Mouse (Mus musculus) olfactory bulb, adult 2 months (tissue): Measurements from ENCODE around the gene Lrrc45. TPM values are rescaled to one million over a fixed set of nuclear protein-coding genes. Genes with fewer than 3 reads are reported as not detected.

Experiments
- H3K27ac ChIP-seq: fragments of 200-500 bp; 2 replicates; pipeline ENCODE4 v1.5.1; 2012; ENCODE audit warnings: low read depth, low read length; ENCODE audit not compliant: insufficient read depth
- H3K4me1 ChIP-seq: fragments of 200-500 bp; 2 replicates; pipeline ENCODE4 v1.6.1; 2012; ENCODE audit warnings: low read length; ENCODE audit not compliant: control insufficient read depth, insufficient read depth
- H3K4me3 ChIP-seq: fragments of 200-500 bp; 2 replicates; pipeline ENCODE4 v1.5.1; 2012; ENCODE audit warnings: mild to moderate bottlenecking, low read depth, low read length, moderate library complexity; ENCODE audit not compliant: insufficient read depth
- CTCF ChIP-seq: fragments of 200-500 bp; IDR thresholded peaks from 2 replicates; pipeline ENCODE4 v1.5.1; 2012; ENCODE audit warnings: low read depth, mild to moderate bottlenecking, low read length, moderate library complexity; ENCODE audit not compliant: insufficient read depth
- POLR2A ChIP-seq: fragments of 200-500 bp; IDR thresholded peaks from 2 replicates; pipeline ENCODE4 v1.6.1; 2012; ENCODE audit warnings: mild to moderate bottlenecking, low read depth, low read length, moderate library complexity; ENCODE audit not compliant: insufficient read depth
- WGBS: fragments of 180-500 bp; shearing (Covaris S2); methylation state at CpG from one replicate; pipeline ENCODE4 v1.1.7; 2018; 5-methylcytosine and 5-hydroxymethylcytosine counted together
- polyA plus RNA-seq: library from polyadenylated mRNA; stranded (reverse); fragments of >200 nt; gene quantifications from 2 replicates; pipeline ENCODE4 v1.2.4, GENCODE M21; 2012; ENCODE audit warnings: low replicate concordance; ENCODE audit not compliant: missing spikeins, insufficient read depth, insufficient read length

The Lrrc45 gene
- polyA plus RNA-seq, 1 experiment: not detected

GRCm38 (mm10) chr11:120682683-120683082 lies 31.0 kb upstream of the Lrrc45 start:
- H3K27ac ChIP-seq: no peak overlapping the region
- no peak overlapping the region for H3K4me3 ChIP-seq
- WGBS: 91% methylated on average over 5 of the region's 5 CpGs
- no peak for TF ChIP-seq CTCF
- TF ChIP-seq POLR2A: no peak
- no peaks in the 10 kb centered on the region for H3K4me1 ChIP-seq

- no peak for TF ChIP-seq POLR2A
- no peak for TF ChIP-seq CTCF
- Histone ChIP-seq H3K4me1 (no peaks in the 10 kb centered on the region), H3K27ac (no peak overlapping the region), H3K4me3 (no peak overlapping the region)
- WGBS: 84% methylated on average over 3 of the region's 3 CpGs
These were observed 30.2 kb upstream of the Lrrc45 start for GRCm38 (mm10) chr11:120683536-120683935.

GRCm38 (mm10) chr11:120684086-120684485 lies 29.6 kb upstream of the Lrrc45 start:
- H3K4me3 ChIP-seq: no peak overlapping the region
- 85% methylated on average over 2 of the region's 2 CpGs for WGBS
- no peaks in the 10 kb centered on the region for H3K4me1 ChIP-seq
- no peak for TF ChIP-seq CTCF
- no peak for TF ChIP-seq POLR2A
- no peak overlapping the region for H3K27ac ChIP-seq

GRCm38 (mm10) chr11:120684660-120685059 lies 29.1 kb upstream of the Lrrc45 start:
- H3K4me3 ChIP-seq: no peak overlapping the region
- TF ChIP-seq POLR2A (no peak), CTCF (no peak)
- H3K4me1 ChIP-seq: no peaks in the 10 kb centered on the region
- 93% methylated on average over 2 of the region's 2 CpGs for WGBS
- H3K27ac ChIP-seq: no peak overlapping the region

- WGBS: 58% methylated on average over 20 of the region's 20 CpGs
- Histone ChIP-seq H3K4me1 (no peaks in the 10 kb centered on the region), H3K4me3 (no peak overlapping the region), H3K27ac (no peak overlapping the region)
- no peak for TF ChIP-seq CTCF
- no peak for TF ChIP-seq POLR2A
These were observed 27.0 kb upstream of the Lrrc45 start for GRCm38 (mm10) chr11:120686650-120687272.

GRCm38 (mm10) chr11:120689365-120689764 lies 24.4 kb upstream of the Lrrc45 start:
- no peak overlapping the region for H3K27ac ChIP-seq
- no peak overlapping the region for H3K4me3 ChIP-seq
- WGBS: 81% methylated on average over 3 of the region's 3 CpGs
- H3K4me1 ChIP-seq: no peaks in the 10 kb centered on the region; the same call in 1 of the 2 replicates
- no peak for TF ChIP-seq CTCF

- Histone ChIP-seq H3K4me3 (no peak overlapping the region), H3K27ac (no peak overlapping the region), H3K4me1 (peaks cover 3% of the 10 kb centered on the region; the same call in 1 of the 2 replicates)
- WGBS: 77% methylated on average over 4 of the region's 4 CpGs
- TF ChIP-seq CTCF: no peak
- TF ChIP-seq POLR2A: no peak
These were observed 21.2 kb upstream of the Lrrc45 start for GRCm38 (mm10) chr11:120692471-120693011.

GRCm38 (mm10) chr11:120693461-120693860 lies 20.3 kb upstream of the Lrrc45 start:
- WGBS: 82% methylated on average over 3 of the region's 3 CpGs
- Histone ChIP-seq H3K4me3 (no peak overlapping the region), H3K27ac (no peak overlapping the region), H3K4me1 (peaks cover 11% of the 10 kb centered on the region)
- TF ChIP-seq POLR2A: no peak
- no peak for TF ChIP-seq CTCF

GRCm38 (mm10) chr11:120695184-120695583 lies 18.5 kb upstream of the Lrrc45 start:
- H3K4me1 ChIP-seq: peaks cover 11% of the 10 kb centered on the region
- no peak overlapping the region for H3K4me3 ChIP-seq
- no peak for TF ChIP-seq CTCF
- H3K27ac ChIP-seq: no peak overlapping the region
- 45% methylated on average over 4 of the region's 4 CpGs for WGBS
